Mouse (Mus musculus) brain, embryonic 14.5 days (tissue): ENCODE measurements around the gene Filip1l. TPM values are rescaled to one million over a fixed set of nuclear protein-coding genes. Genes with fewer than 3 reads are reported as not detected.

ENCODE experiments used
- DNase-seq: peaks from one replicate; pipeline ENCODE4 v3.0.0-alpha.2; 2011; ENCODE audit warnings: low read depth
- CTCF ChIP-seq: fragments of 200-500 bp; IDR thresholded peaks from 2 replicates; pipeline ENCODE4 v1.5.1; 2012; ENCODE audit warnings: inconsistent platforms, mild to moderate bottlenecking, moderate library complexity, borderline replicate concordance; ENCODE audit not compliant: insufficient read depth, insufficient read length; ENCODE audit errors: extremely low read depth
- POLR2A ChIP-seq: fragments of 200-500 bp; IDR thresholded peaks from 2 replicates; pipeline ENCODE4 v1.6.1; 2012; ENCODE audit warnings: mild to moderate bottlenecking, inconsistent platforms, borderline replicate concordance; ENCODE audit not compliant: poor library complexity, insufficient read depth, insufficient read length, severe bottlenecking; ENCODE audit errors: extremely low read depth
- polyA plus RNA-seq: library from polyadenylated mRNA; depleted of rRNA; stranded (reverse); fragments of >200 nt; gene quantifications from 2 replicates; pipeline ENCODE4 v1.2.3, GENCODE M21; 2012

The Filip1l gene
- polyA plus RNA-seq, 1 experiment: 2.5 TPM

DNA sequence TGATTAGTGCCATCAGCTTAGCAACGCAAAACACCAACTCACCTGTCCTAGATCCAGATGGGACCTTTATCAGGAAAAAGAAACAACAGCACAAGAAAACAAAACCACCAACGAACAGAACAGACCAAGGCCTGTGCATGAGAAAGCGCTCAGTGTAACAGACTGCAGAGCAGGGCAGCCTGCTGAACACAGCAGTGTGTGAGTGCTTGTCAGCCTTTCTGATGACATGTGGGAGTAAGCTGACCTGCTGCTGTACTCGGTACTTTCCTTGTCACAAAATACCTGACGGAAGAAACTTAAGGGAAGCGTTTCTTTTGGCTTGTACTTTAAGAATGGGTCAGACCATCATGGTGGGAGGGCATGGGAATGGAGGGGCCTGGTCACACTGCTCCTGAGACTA, 3.6 kb downstream of the Filip1l start:
- no peak for DNase-seq
- TF ChIP-seq POLR2A (no peak), CTCF (no peak)

DNA sequence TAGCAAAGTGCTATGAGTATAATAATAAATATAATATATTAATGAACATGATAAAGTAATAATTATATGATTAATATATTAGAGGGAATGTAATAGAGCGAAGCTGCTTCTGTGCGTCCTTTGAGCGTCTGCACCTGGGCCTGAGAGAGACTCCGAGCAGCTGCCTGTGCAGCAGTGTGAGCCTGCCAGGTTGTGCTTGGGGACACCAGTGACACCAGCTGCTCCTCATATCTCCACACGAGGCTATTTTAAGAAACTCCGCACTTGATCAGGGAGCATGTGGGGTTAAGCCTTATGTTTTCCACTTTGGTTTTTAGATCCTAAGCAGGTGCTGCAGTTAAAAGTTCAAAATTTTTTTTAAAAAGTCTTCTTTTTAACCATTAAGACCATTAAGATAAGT, 4.1 kb downstream of the Filip1l start:
- TF ChIP-seq CTCF (no peak), POLR2A (no peak)
- DNase-seq: no peak

DNA sequence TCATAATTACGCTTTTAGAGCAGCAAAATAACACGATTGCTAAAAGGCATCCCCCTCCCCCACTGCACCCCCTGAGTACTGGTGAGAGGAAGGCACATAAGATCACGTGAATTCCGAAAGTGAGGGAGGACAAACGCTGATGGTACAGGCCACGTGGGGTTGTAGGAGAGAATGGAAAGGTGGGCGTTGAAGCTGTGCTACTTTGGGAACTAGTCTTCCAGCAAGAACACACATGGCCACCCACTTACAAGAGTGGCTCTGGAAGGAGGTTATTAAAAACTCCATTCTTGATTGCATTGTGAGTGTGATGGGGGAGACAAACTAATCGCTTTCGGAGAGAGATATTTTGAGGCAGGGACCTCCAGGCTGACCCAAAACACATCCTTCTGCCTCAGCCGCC, 6.4 kb downstream of the Filip1l start:
- DNase-seq: no peak
- TF ChIP-seq POLR2A: no peak
- no peak for TF ChIP-seq CTCF

DNA sequence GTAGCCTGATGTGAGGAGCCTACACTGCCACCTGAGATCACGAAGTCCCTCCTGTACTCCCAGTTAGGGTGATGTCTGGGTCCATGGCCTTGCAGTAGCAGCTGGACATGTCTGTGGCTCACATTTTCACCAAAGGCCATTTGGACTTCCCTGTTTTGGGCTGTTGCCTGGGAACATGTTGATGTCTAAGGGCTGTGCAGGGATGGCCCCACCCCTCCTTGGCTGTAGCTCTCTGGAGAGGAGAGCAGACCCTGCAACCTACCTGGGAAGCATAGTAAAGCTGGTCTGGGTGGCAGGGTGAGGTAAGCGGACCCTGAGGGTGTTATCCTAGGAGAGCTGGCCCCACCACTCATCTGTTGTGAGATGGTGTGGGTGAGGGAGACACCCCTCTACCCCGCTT, 7.9 kb downstream of the Filip1l start:
- no peak for DNase-seq
- TF ChIP-seq POLR2A (no peak), CTCF (no peak)

DNA sequence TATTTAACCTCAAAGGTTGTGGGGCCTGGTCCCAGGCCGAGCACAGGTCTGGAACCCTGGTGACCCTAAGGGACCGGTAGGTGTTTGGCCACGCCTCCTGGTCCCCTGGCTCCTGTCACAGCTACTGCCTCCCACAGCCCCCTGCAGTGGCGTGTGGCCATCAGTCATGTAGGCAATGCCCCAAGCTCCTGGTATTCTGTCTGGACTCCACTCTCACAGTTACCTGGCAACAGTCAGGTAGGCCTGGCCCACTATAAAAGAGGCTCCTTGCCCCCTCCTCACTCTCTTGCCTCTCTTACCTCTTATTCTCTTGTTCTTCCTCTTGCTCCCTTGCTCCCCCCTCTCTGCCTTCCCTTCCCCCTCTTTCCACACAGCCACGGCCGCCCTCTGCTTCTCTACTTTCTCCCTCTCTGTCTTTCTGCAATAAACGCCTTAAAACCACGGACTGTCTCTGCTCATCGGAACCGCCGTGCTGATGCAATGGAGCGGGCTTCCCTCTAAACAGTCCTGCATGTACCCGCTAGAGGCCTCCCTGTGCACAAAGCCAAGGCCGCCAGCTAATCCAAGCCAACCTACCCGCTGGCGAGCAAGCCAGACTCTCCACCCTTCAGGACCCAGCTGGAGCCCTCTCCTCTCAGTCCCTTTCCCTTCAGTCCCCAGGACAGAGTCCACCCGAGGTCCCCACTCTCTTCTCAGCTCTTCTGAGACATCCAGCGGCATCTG, 9.9 kb downstream of the Filip1l start:
- peak; percentile 64 for DNase-seq
- TF ChIP-seq CTCF: peak; percentile 45; the same call in 1 of the 2 replicates
- TF ChIP-seq POLR2A: no peak

DNA sequence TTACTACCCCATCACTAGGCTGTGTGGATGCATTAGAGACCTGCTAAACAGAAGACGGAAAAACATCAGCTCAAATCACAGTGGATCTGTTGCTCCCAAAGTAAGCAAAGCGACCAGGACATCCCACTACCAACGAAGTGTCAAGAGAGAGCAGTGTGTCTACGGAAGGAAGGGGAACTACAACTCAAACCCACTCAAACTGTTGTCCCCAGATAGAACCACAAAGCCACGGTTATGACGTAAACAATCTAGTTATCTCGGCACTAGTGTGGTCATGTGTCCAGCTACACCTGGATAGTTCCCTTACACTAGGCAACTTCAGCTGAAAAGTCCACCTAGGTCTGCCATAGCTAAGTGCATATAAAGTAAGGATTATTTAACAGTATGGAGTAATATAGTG, 11.6 kb downstream of the Filip1l start:
- no peak for TF ChIP-seq CTCF

DNA sequence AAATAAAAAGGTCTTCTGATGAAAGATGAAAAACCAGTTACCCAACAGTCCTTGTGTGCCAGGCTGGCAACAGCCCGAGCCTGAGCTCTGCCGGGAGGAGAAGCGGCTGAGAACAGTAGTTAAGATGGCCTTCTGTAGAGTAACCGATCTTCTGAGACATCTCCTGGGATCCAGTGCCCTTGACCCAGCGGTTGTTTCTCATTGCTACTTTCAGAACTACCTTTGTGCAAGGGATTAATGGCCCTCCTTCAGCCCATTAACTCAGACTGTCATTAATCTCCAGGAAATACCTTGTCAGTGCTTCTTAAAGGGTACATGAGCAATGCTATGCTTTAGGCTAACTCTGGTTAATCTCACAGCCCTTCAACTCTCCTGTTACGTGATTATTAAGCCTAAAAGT, 13.2 kb downstream of the Filip1l start:
- DNase-seq: no peak
- TF ChIP-seq POLR2A: no peak
- no peak for TF ChIP-seq CTCF

More for the DNA sequence above, 11.6 kb downstream of the Filip1l start:
- DNase-seq: no peak

DNA sequence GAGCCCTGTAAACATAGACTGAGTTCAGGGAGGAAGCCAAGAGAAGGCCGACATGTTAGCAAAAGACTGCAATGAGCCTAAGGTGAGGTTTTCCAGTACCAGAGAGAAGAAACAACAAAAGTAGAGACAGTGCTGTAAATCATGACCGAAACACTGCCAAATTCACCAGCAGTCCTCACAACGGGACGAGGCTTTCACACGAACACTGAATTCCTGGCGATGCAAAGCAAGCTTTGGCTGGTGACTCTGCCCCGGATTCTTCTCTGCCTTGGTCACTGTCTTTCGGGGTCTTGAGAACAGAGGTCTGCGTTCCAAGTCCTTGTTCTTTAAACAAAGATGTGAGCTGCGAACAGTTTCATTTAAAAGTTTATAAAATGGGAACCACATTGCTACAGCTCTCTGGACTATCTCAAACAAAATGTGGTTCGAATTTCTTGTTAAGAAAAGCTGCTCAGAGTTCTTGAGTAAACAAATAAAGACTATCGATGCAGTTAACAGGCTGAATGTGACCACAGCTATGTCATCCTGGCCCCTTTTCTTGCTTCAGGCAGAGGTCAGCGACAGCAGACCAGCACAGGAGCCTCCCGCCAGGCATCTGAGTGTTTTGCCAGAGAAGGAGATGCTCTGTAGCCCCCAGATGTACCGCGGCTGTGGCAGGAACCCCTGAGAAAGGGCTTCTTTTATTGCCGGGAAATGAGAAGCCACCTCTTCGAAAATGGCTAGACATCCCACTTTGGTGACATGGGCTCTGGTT, 14.2 kb downstream of the Filip1l start:
- DNase-seq: no peak
- no peak for TF ChIP-seq POLR2A
- TF ChIP-seq CTCF: no peak

DNA sequence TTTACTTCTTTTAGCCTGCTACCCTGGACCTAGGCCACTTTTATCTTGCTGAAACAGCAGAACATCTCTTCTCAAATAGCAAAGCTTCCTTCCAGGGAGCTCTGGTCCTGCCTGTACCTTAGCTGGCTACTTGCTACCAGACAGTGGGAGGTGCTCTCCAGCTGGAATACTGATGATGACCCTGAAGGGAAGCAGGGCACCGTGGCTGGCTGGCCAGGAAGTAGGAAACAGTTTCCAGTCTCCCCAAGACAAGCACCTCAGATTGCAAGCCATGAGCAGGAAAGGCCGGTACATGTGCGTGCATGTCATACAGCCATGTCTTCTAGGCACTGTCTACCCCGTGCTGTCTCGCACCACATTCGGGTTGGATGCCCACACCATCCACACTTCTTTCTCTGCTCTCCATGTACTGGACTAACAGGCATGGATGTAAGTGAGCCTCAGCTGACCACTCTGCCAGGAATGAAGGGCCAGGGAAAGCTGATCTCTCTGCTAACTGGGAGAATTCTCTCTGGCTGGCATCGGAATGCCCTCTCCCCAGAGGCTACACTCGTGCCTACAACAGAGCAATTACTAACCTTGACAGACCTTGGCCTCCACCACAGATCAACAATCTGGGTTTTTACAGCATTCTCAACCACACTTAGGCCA, 17.1 kb downstream of the Filip1l start:
- TF ChIP-seq POLR2A: no peak
- TF ChIP-seq CTCF: no peak
- no peak for DNase-seq

DNA sequence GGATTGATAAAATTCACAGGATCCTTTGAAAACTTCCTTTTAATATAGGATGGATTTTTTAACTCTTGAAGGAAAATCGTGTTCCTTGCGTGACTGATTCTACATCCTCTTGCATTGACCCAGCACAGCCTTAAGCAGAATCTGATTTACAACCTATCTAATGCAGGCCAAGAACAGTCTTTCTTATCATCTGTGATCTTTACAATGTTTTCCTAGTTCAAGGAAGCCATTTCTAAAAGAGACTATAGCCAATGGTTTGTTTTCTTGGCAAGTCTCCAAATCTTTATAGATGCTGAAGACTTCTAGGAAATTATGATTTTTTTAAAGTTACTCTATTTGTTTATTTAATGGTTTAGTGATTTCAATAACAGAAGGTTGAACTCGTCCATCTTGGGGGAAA, 19.3 kb downstream of the Filip1l start:
- TF ChIP-seq POLR2A: no peak
- TF ChIP-seq CTCF: no peak
- DNase-seq: no peak

DNA sequence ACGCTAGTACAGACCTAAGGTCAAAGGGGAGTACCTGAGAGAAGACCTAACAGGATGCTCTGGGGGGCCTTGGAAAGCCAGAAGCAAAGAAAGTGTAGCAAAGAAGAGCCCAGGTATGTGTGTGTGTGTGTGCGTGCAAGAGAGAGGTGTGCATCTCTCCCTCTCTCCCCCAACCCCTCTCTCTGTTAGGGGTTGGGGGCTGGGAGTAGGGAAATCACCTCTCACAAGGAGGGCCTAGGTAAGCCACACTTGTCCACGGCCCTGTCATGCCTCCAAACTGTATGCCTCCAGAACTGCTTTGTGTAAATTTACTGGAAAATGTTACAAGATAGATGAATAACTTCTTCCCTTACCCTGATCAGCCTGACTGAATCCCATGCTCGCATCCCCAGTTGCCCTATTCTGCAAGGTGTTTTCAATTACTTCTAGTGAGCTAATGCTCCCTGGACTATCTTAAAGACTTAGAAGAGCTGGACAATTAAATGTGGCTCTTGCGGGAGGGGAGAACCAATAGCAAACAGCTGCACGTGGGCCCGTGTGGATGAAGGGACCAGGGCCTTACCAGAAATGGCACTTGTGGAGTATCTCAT, 22.4 kb downstream of the Filip1l start:
- no peak for DNase-seq
- TF ChIP-seq CTCF: no peak
- no peak for TF ChIP-seq POLR2A
